Mouse (Mus musculus) midbrain, embryonic 16.5 days (tissue): Measurements from ENCODE around the gene Gm20521. TPM values are rescaled to one million over a fixed set of nuclear protein-coding genes. Genes with fewer than 3 reads are reported as not detected.
"Not testable (repeated sequence)": the region's sequence is repeated elsewhere in the genome, so short reads cannot be mapped to it uniquely, and the experiment has no call there.

ENCODE experiments used
- ATAC-seq: fragments of 200-750 bp; cut with Nextera tagmentation; 2 replicates; pipeline ENCODE4 v1.8.0; 2017; ENCODE audit warnings: moderate TSS enrichment
- H3K27ac ChIP-seq: fragments of 300-500 bp; sonication (generic); 2 replicates; pipeline ENCODE4 v1.5.1; 2014; ENCODE audit warnings: mild to moderate bottlenecking, low read length, mixed read lengths
- H3K27me3 ChIP-seq: fragments of 300-500 bp; sonication (generic); 2 replicates; pipeline ENCODE4 v1.6.1; 2014; ENCODE audit warnings: low read depth, low read length, mixed read lengths; ENCODE audit not compliant: control insufficient read depth, insufficient read depth
- H3K36me3 ChIP-seq: fragments of 300-500 bp; sonication (generic); 2 replicates; pipeline ENCODE4 v1.6.1; 2014; ENCODE audit warnings: mild to moderate bottlenecking, low read length, moderate library complexity, mixed read lengths; ENCODE audit not compliant: control insufficient read depth, insufficient read depth
- H3K4me1 ChIP-seq: fragments of 300-500 bp; sonication (generic); 2 replicates; pipeline ENCODE4 v1.6.1; 2014; ENCODE audit warnings: mild to moderate bottlenecking, low read length, mixed read lengths; ENCODE audit not compliant: control insufficient read depth, insufficient read depth
- H3K4me2 ChIP-seq: fragments of 300-500 bp; sonication (generic); 2 replicates; pipeline ENCODE4 v1.6.1; 2014; ENCODE audit warnings: mild to moderate bottlenecking, low read length, mixed read lengths
- H3K4me3 ChIP-seq: fragments of 300-500 bp; sonication (generic); 2 replicates; pipeline ENCODE4 v1.5.1; 2014; ENCODE audit warnings: low read depth, mild to moderate bottlenecking, low read length, moderate library complexity, mixed read lengths
- H3K9ac ChIP-seq: fragments of 300-500 bp; sonication (generic); 2 replicates; pipeline ENCODE4 v1.6.1; 2014; ENCODE audit warnings: low read depth, low read length, mixed read lengths
- H3K9me3 ChIP-seq: fragments of 300-500 bp; sonication (generic); replicated peaks from 2 replicates; pipeline ENCODE4 v1.6.1; 2014; ENCODE audit warnings: mild to moderate bottlenecking, low read length, mixed read lengths; ENCODE audit not compliant: control insufficient read depth, poor library complexity, severe bottlenecking
- WGBS: fragments of 180-500 bp; shearing (Covaris S2); extraction: QIAGEN DNeasy Blood & Tissue Kit; methylation state at CpG from one replicate; pipeline ENCODE4 v1.1.7; 2014; 5-methylcytosine and 5-hydroxymethylcytosine counted together
- polyA plus RNA-seq: library from polyadenylated mRNA; unstranded; fragments of >200 nt; fragmentation: Nextera tagmentation; extraction: Ambion mirVana; gene quantifications from 2 replicates; pipeline ENCODE4 v1.2.1, GENCODE M21; 2015

Gm20521 gene
- polyA plus RNA-seq, 1 experiment from 2014 or later, result not detected

GRCm38 (mm10) chr14:54947008-54947407 is 63.8 kb downstream of the Gm20521 start:
- H3K4me3 ChIP-seq, H3K4me1 ChIP-seq, H3K9ac ChIP-seq, ATAC-seq, H3K36me3 ChIP-seq, H3K27ac ChIP-seq, H3K9me3 ChIP-seq, H3K4me2 ChIP-seq, H3K27me3 ChIP-seq: not testable (repeated sequence)
- 86% methylated on average over 6 of the region's 11 CpGs for WGBS

Other genes with a start within 250 kb of the Gm20521 start
- not detected in 2 replicates for gene Gm17606, start 242.5 kb upstream of the Gm20521 start, polyA plus RNA-seq
- 9.6 and 11.2 TPM in 2 replicates for gene Cdh24, start 242.1 kb upstream of the Gm20521 start, polyA plus RNA-seq
- gene 1700123O20Rik, start 197.2 kb upstream of the Gm20521 start, polyA plus RNA-seq, result 58.9 and 63.9 TPM in 2 replicates
- 108 and 123 TPM in 2 replicates for gene Acin1, start 196.5 kb upstream of the Gm20521 start, polyA plus RNA-seq
- 0.15 and 0.29 TPM in 2 replicates for gene Gm29776, start 184.6 kb upstream of the Gm20521 start, polyA plus RNA-seq
- gene Cebpe, start 171.3 kb upstream of the Gm20521 start, polyA plus RNA-seq, result not detected in 2 replicates
- 8.8 and 12.0 TPM in 2 replicates for gene Slc7a8, start 101.5 kb upstream of the Gm20521 start, polyA plus RNA-seq
- gene Rnf212b, start 69.3 kb upstream of the Gm20521 start, polyA plus RNA-seq, result not detected in 2 replicates
- 13.2 and 14.5 TPM in 2 replicates for gene Homez, start 12.5 kb upstream of the Gm20521 start, polyA plus RNA-seq
- 2.3 and 3.4 TPM in 2 replicates for gene Ppp1r3e, start 5.9 kb upstream of the Gm20521 start, polyA plus RNA-seq
- gene Bcl2l2, start 64 bp upstream of the Gm20521 start, polyA plus RNA-seq, result 3.9 and 4.1 TPM in 2 replicates
- gene Pabpn1, start 9.1 kb downstream of the Gm20521 start, polyA plus RNA-seq, result 150 and 163 TPM in 2 replicates
- 219 and 245 TPM in 2 replicates for gene Slc22a17, start 29.7 kb downstream of the Gm20521 start, polyA plus RNA-seq
- 11.7 and 12.9 TPM in 2 replicates for gene Efs, start 42.7 kb downstream of the Gm20521 start, polyA plus RNA-seq
- 0.46 and 0.51 TPM in 2 replicates for gene Il25, start 49.3 kb downstream of the Gm20521 start, polyA plus RNA-seq
- 9.5 and 14.8 TPM in 2 replicates for gene Cmtm5, start 52.8 kb downstream of the Gm20521 start, polyA plus RNA-seq
- gene Myh6, start 83.5 kb downstream of the Gm20521 start, polyA plus RNA-seq, result 1.3 and 2.9 TPM in 2 replicates
- gene Gm17428, start 93.5 kb downstream of the Gm20521 start, polyA plus RNA-seq, result not detected in 2 replicates
- gene Myh7, start 111.2 kb downstream of the Gm20521 start, polyA plus RNA-seq, result 7.7 and 8.9 TPM in 2 replicates
- gene Ngdn, start 132.0 kb downstream of the Gm20521 start, polyA plus RNA-seq, result 44.8 and 48.7 TPM in 2 replicates
- gene Zfhx2, start 208.9 kb downstream of the Gm20521 start, polyA plus RNA-seq, result 25.9 and 34.6 TPM in 2 replicates
- 37.0 and 38.6 TPM in 2 replicates for gene Thtpa, start 211.3 kb downstream of the Gm20521 start, polyA plus RNA-seq
- 9.0 and 9.2 TPM in 2 replicates for gene Ap1g2, start 223.2 kb downstream of the Gm20521 start, polyA plus RNA-seq
- 37.3 and 40.3 TPM in 2 replicates for gene Jph4, start 233.5 kb downstream of the Gm20521 start, polyA plus RNA-seq